Mouse (Mus musculus): ENCODE results near the gene Gm29423.
"Not testable (repeated sequence)": the region's sequence is repeated elsewhere in the genome, so short reads cannot be mapped to it uniquely, and the experiment has no call there.

Gene Gm29423

DNA sequence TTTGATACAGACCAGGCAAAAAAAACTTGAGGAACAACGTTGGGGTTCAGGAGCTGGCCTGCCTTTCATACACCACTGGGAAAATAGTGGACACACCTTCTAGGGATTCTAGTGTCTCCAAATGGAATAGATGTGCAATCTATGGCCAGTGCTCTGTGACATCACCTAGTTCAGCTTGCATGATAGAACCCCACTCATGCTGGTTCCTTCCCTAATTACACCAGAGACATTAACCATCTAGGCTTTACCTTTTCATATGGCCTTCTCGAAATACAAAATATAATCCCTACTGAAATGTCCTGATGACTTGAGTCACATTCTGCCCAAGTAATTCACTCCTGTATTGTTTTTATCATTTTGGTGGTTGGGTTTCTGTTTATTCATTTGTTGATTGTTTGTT lies at the start of gene Gm29423, which contains the start of gene Gm29644:
Gene Gm29423 (minus strand): TSS at position 101 of the 400 bp plus-strand sequence.
Gene Gm29644 (minus strand): TSS at position 157 of the 400 bp plus-strand sequence.
- in situ Hi-C loops (cut with MboI, MseI), result not testable (repeated sequence)

DNA sequence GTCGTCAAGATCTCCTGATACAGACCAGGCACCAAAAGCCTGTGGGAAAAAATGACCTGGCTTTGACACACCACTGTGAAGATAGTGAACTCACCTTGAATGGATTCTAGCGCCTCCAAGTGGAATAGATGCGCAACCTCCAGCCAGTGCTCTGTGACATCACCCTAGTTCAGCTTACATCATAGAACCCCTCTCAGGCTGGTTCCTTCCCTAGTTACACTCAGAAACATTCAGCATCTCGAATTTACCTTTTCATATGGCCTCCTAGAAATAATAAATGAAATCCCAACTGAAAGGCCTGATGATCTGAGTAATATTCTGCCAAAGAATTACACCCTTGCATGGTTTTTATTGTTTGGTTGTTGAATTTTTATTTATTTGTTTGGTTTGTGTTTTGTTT lies 29.5 kb downstream of the Gm29423 start, which contains the start of gene Gm21118:
Gene Gm21118 (minus strand): TSS at position 101 of the 400 bp plus-strand sequence.
- in situ Hi-C loops (cut with MboI, MseI), result not testable (repeated sequence)

All from T-helper 1 cell (primary cell).